Mouse (Mus musculus): Measurements from ENCODE around the gene Gsdmc4. TPM values are rescaled to one million over a fixed set of nuclear protein-coding genes. Genes with fewer than 3 reads are reported as not detected.

Gene Gsdmc4
- 1,717 TPM for polyA plus RNA-seq (2014; fragmentation: Illumina TruSeq; extraction: RNeasy Lipid Tissue Mini Kit (QIAGEN cat#74804); ENCODE audit: low read depth, low replicate concordance)

GRCm38 (mm10) chr15:63912197-63912596 lies at the start of gene Gsdmc4:
Gene Gsdmc4 (minus strand): TSS chr15:63912297.

DNA sequence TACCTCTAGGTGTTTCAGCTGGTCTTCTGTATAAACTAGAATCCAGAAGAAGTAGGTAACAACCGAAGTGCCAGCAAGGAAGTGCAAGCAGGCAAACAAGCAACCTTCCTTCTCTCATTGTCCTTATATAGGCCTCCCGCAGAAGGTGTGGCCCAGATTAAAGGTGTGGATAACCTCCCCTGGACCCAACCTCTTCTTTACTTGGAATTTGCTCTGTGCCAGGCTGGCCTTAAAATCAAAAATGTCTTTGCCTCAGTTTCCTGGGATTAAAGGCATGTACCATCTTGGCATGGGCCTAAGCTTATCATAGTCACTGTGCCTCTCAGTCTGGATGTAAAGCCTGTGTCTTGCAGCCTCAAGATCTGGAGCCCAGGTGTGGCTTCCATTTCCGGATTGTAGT lies 33.6 kb downstream of the Gsdmc4 start, which contains the start of gene Gsdmc3:
TSS of gene Gsdmc3 (minus strand) at position 101 of the 400 bp plus-strand sequence.

Other genes starting within 250 kb of the Gsdmc4 start
- 605 TPM for gene Gsdmc2, start 67.1 kb downstream of the Gsdmc4 start, polyA plus RNA-seq (2014; fragmentation: Illumina TruSeq; extraction: RNeasy Lipid Tissue Mini Kit (QIAGEN cat#74804); ENCODE audit: low read depth, low replicate concordance)
- gene Gsdmc3, start 33.7 kb downstream of the Gsdmc4 start, polyA plus RNA-seq (2014; fragmentation: Illumina TruSeq; extraction: RNeasy Lipid Tissue Mini Kit (QIAGEN cat#74804); ENCODE audit: low read depth, low replicate concordance), result 369 TPM
- 175 TPM for gene Fam49b, start 148.2 kb upstream of the Gsdmc4 start, polyA plus RNA-seq (2014; fragmentation: Illumina TruSeq; extraction: RNeasy Lipid Tissue Mini Kit (QIAGEN cat#74804); ENCODE audit: low read depth, low replicate concordance)